Mouse (Mus musculus): Measurements from ENCODE around the gene Pofut1.

DNA sequence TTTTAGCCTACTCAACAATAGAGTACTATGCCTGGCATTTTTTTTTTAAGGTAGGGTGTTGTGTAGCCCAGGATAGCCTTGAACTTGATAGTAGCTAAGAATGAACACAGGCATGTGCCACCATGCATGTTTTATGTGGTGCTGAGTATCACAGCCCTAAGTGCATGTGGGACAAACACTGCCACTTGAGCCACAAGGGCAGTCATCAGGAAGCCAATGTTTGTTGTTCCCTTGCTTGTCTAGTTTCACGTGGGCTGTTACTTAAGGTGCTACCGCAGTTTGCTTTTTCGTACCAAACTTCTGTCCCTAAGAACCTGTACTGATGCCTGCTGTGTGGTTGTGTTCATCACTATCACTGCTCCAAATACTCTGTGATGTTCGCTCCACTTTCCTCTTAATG is 77.1 kb downstream of the Pofut1 start:
- no peak for TF ChIP-seq CTCF (IDR thresholded peaks at IDR 0.05; ENCODE audit: borderline replicate concordance, extremely low read depth, insufficient read depth, insufficient read length)
- TF ChIP-seq POLR2A (IDR thresholded peaks at IDR 0.05; ENCODE audit: borderline replicate concordance, extremely low read depth, insufficient read depth, insufficient read length, poor library complexity, severe bottlenecking), result no peak

All from brain, embryonic 14.5 days (tissue).